Mouse (Mus musculus) ES-Bruce4 (cell line): ENCODE data around the gene Eif3b. TPM values are rescaled to one million over a fixed set of nuclear protein-coding genes. Genes with fewer than 3 reads are reported as not detected.

ENCODE experiments used
- H3K27ac ChIP-seq: 2 replicates; pipeline ENCODE4 v1.5.1; 2012; ENCODE audit warnings: low read length, inconsistent platforms; ENCODE audit not compliant: insufficient read depth
- H3K27me3 ChIP-seq: 2 replicates; pipeline ENCODE4 v1.6.1; 2012; ENCODE audit warnings: mild to moderate bottlenecking, low read length, inconsistent platforms; ENCODE audit not compliant: control insufficient read depth, poor library complexity, insufficient read depth, severe bottlenecking
- H3K36me3 ChIP-seq: 2 replicates; pipeline ENCODE4 v1.6.1; 2012; ENCODE audit warnings: inconsistent platforms, mild to moderate bottlenecking, low read length, moderate library complexity; ENCODE audit not compliant: control insufficient read depth, poor library complexity, insufficient read depth, severe bottlenecking
- H3K4me1 ChIP-seq: one replicate; pipeline ENCODE4 v1.8.1; 2011; ENCODE audit warnings: low read length; ENCODE audit not compliant: control insufficient read depth, insufficient read depth
- H3K4me3 ChIP-seq: 2 replicates; pipeline ENCODE4 v1.5.1; 2011; ENCODE audit warnings: low read depth, mild to moderate bottlenecking, low read length
- H3K9ac ChIP-seq: 2 replicates; pipeline ENCODE4 v1.6.1; 2012; ENCODE audit warnings: low read depth, mild to moderate bottlenecking, inconsistent platforms; ENCODE audit not compliant: poor library complexity, severe bottlenecking
- H3K9me3 ChIP-seq: replicated peaks from 2 replicates; pipeline ENCODE4 v1.6.1; 2012; ENCODE audit warnings: mild to moderate bottlenecking, low read length, inconsistent platforms; ENCODE audit not compliant: control insufficient read depth, poor library complexity, insufficient read depth, severe bottlenecking
- CTCF ChIP-seq: IDR thresholded peaks from one replicate; pipeline ENCODE4 v1.8.1; 2011; ENCODE audit warnings: low read depth, low read length
- EP300 ChIP-seq: IDR thresholded peaks from 2 replicates; pipeline ENCODE4 v1.6.1; 2011; ENCODE audit warnings: low read depth, low read length; ENCODE audit not compliant: insufficient read depth
- POLR2A ChIP-seq: IDR thresholded peaks from one replicate; pipeline ENCODE4 v1.8.1; 2011; ENCODE audit warnings: low read length; ENCODE audit not compliant: insufficient read depth
- polyA plus RNA-seq: library from polyadenylated mRNA; stranded (reverse); fragments of >200 nt; gene quantifications from 2 replicates; pipeline ENCODE4 v1.2.4, GENCODE M21; 2011; ENCODE audit warnings: low read depth; ENCODE audit not compliant: missing spikeins, insufficient read depth, insufficient read length

Eif3b gene
- polyA plus RNA-seq, 1 experiment, result 283 TPM

- Histone ChIP-seq H3K36me3 (no peaks in the 10 kb centered on the region), H3K27ac (no peak overlapping the region), H3K9ac (no peak overlapping the region), H3K4me3 (no peak overlapping the region), H3K4me1 (peaks cover 4% of the 10 kb centered on the region), H3K27me3 (no peaks in the 10 kb centered on the region), H3K9me3 (no peaks in the 10 kb centered on the region)
- TF ChIP-seq EP300 (no peak), CTCF (no peak), POLR2A (no peak)
Observed at GRCm38 (mm10) chr5:140374226-140374625, 44.9 kb upstream of the Eif3b start.

- Histone ChIP-seq H3K9me3 (no peaks in the 10 kb centered on the region), H3K27ac (no peak overlapping the region), H3K36me3 (no peaks in the 10 kb centered on the region), H3K9ac (no peak overlapping the region), H3K27me3 (no peaks in the 10 kb centered on the region), H3K4me3 (no peak overlapping the region), H3K4me1 (peaks cover 4% of the 10 kb centered on the region)
- TF ChIP-seq POLR2A, result no peak
Observed at GRCm38 (mm10) chr5:140375249-140375829, 43.8 kb upstream of the Eif3b start.

GRCm38 (mm10) chr5:140378121-140378853, 40.8 kb upstream of the Eif3b start:
- no peak overlapping the region for H3K9ac ChIP-seq
- peaks cover 1% of the 10 kb centered on the region for H3K4me1 ChIP-seq
- H3K9me3 ChIP-seq, result no peaks in the 10 kb centered on the region
- H3K36me3 ChIP-seq, result no peaks in the 10 kb centered on the region
- H3K4me3 ChIP-seq, result no peak overlapping the region
- H3K27ac ChIP-seq, result no peak overlapping the region
- no peaks in the 10 kb centered on the region for H3K27me3 ChIP-seq
- no peak for TF ChIP-seq POLR2A
- no peak for TF ChIP-seq CTCF
- no peak for TF ChIP-seq EP300

GRCm38 (mm10) chr5:140379299-140379698, 39.8 kb upstream of the Eif3b start:
- Histone ChIP-seq H3K27me3 (no peaks in the 10 kb centered on the region), H3K9ac (no peak overlapping the region), H3K9me3 (no peaks in the 10 kb centered on the region), H3K36me3 (no peaks in the 10 kb centered on the region), H3K27ac (no peak overlapping the region), H3K4me1 (peaks cover 1% of the 10 kb centered on the region), H3K4me3 (no peak overlapping the region)
- TF ChIP-seq CTCF, result no peak
- TF ChIP-seq POLR2A, result no peak
- TF ChIP-seq EP300, result no peak

- Histone ChIP-seq H3K4me1 (peaks cover 1% of the 10 kb centered on the region), H3K4me3 (no peak overlapping the region), H3K27me3 (no peaks in the 10 kb centered on the region), H3K36me3 (no peaks in the 10 kb centered on the region), H3K9me3 (no peaks in the 10 kb centered on the region), H3K9ac (no peak overlapping the region), H3K27ac (no peak overlapping the region)
- TF ChIP-seq CTCF (no peak), EP300 (no peak), POLR2A (no peak)
Observed at GRCm38 (mm10) chr5:140381156-140381555, 38.0 kb upstream of the Eif3b start.

GRCm38 (mm10) chr5:140382688-140383087, 36.4 kb upstream of the Eif3b start:
- TF ChIP-seq CTCF (no peak), EP300 (no peak), POLR2A (no peak)
- Histone ChIP-seq H3K36me3 (no peaks in the 10 kb centered on the region), H3K9me3 (no peaks in the 10 kb centered on the region), H3K9ac (no peak overlapping the region), H3K4me3 (no peak overlapping the region), H3K27me3 (no peaks in the 10 kb centered on the region), H3K27ac (no peak overlapping the region), H3K4me1 (peaks cover 1% of the 10 kb centered on the region)
